Mouse (Mus musculus): ENCODE measurements around the gene Snx29.

Snx29 gene

DNA sequence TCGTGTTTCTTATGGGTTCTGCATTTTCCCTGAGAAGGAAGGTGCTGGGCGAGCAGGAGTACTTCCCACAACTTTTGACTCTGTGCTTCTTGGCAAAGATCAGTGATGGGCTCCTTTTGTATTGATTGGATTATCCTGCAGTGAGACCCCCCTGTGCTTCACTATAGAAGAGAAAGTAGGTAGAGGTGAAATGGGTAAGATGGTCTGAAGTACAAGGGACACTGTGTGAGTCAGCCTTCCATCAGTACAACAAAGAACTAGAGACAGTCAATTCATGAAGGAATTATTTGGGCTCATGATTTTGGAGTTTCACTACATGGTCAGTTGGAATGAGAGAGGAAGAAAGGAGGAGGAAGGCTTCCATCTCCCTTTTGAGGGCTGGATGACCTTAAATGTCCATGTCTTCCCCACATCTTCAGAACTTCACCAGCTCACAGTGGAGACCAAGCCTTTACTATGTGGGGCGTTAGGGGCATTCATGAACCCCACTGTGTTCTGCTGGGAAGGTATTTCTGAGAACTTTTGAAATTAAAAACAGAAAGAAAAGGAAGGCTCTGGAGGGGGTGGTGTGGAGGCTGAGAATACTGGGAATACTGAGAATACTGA is 363.1 kb downstream of the Snx29 start:
- DNase-seq (ENCODE audit: low spot score) = no peak

GRCm38 (mm10) chr16:11687836-11688235 is 365.1 kb downstream of the Snx29 start:
- no peak for DNase-seq (ENCODE audit: low spot score)

DNA sequence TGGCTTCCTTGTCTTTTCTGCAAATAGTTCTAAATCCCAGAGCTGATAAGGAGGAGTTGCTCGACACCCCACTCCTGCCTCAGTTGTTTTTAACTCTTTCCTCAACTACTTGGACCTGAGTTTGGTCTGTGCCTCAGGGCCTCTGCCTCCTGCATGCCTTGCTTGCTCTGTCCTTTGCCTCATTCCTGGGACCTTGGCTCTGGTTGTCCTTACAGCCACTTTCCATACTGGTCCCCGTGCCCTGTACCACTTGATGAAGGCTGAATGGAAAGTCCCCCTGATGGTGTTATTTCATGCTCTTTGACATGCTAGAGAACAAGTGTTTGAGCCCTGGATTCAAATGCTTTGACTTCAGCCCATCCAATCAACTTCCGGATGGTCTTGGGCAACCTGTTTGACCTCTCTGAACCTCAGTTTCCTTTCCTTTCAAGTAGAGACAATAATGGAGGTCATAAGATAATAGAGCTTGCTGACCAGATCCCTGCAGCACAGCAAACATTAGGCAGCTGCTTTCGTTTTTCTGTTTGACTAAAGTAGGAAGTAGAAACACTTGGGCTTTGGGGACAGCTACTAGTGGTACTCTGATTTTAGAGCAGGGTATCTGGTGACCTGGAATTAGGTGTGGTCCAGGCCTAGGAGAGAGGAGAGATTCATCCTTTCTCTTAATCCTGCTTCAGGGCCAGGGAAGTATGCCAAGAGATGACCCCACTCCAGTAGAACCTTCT is 365.7 kb downstream of the Snx29 start:
- no peak for DNase-seq (ENCODE audit: low spot score)

DNA sequence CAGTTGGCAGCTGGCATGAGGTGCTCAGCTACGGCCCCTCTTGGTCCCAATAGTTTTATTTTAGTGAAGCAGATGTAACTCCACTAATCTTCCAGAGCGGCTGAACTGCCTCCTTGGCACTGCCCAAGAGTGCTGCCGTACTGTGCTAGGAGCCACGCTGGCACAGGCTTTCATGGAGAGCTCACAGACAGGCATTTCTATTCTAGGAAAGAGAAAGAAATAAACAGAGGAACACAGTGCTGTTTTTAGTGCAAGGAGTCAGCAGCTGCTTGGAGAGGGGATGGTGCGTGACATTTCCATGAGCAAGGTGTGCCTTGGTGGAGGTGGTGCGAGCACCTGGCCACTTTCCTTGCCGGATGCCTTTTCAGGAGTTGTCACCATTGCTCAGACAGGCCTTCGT is 367.4 kb downstream of the Snx29 start:
- no peak for DNase-seq (ENCODE audit: low spot score)

DNA sequence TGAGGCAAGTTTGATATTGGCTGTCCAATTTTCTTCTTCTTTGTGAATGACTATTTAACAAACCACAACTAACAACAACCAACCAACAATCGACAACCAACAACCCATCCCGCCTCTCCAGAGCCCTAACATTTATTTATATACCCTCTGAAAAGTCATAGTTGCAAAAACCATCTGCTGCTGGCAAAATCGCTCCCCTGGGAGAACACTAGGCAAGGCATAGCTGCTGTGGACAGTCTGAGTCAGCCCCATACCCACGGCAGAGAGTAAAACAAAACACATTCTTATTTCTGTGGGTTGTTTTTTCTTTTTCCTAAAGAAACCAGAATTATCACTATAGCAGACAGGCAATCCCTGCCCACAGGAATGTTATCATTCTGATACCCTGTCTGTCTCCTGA is 368.0 kb downstream of the Snx29 start:
- no peak for DNase-seq (ENCODE audit: low spot score)

DNA sequence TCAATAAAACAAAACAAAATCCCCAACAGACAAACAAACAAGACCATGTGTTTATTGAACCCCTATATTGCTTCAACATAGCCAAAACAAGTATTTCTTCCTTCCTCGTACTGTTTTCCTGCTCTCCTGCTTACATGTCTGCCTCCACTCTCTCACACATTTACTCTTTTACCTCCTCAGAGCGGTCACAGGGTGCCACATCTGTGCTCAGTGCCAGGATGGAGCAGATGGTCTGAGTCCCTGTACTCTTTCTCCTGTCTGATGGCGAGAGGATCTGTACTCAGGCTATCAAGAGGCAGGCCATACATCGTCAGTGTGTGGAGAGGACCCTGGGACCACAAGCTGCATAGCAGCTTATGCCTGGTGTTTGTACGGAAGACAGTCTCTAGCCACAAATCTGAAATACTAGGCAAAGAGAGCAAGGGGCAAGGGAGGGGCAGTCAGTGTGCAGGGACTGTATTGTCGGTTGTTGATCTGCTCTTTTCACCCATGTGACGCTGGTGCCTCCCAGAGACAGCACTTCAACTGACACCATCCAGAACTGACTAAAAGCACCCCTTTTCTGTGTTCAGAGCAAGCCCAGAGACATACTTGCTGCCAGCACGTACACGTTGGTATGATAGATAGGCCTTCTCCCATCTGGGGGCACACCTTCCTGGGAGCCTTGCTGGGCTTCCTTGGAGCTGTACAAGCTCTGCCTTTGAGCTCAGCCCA is 368.9 kb downstream of the Snx29 start:
- no peak for DNase-seq (ENCODE audit: low spot score)

GRCm38 (mm10) chr16:11692744-11693143 is 370.0 kb downstream of the Snx29 start:
- no peak for DNase-seq (ENCODE audit: low spot score)

- DNase-seq (ENCODE audit: low spot score) = no peak
These were observed 371.7 kb downstream of the Snx29 start for GRCm38 (mm10) chr16:11694386-11694785.

- DNase-seq (ENCODE audit: low spot score) = no peak
These were observed 374.1 kb downstream of the Snx29 start for GRCm38 (mm10) chr16:11696767-11697166.

DNA sequence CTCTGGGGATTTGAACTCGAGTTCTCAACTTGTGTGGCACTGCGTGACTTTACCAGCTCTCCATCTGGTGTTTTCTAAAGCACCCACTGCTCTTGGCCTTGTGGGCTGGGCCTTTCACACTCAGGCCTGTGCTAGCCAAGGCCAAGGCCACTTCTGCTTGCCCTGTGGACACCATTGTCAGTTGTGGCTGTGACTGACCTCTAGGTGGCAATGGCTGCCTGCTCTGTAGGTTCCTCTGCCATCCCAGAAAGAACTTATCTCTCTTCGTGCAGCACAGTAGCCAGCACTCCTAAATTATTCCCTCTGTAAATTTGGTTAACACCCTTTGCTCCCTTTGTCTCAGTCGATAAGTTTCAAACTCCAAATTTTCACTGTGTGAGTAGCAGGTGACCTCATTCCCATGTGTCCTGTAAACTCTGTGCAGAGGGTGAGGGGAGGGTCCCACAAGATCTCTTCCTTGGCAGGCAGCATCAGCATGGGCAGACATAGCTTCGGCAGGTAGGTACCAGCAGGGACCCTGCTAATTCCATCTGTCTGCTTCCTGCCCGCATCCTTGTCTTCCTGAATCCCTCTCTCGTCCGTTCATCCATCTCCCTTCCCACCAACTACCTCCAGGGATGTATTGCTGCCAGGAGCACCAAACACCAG is 375.1 kb downstream of the Snx29 start:
- no peak for DNase-seq (ENCODE audit: low spot score)

DNA sequence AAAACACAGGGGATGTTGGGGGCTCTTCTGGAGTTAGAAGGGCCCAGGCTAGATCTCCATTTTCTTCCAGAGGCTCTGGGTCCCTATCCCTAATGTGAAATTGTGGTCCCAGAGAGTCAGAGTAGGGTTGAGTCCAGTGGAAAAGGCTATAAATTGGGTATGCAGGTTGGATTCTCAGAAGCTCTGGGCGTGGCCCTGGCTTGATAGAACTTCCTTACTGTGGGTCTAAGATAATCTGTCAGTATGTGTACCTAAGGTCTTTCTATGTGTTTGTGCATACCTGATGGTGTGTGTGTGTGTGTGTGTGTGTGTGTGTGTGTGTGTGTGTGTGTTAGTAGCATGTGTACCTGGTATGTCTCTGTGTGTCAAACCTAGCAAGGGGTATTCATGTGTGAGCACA is 378.9 kb downstream of the Snx29 start:
- no peak for DNase-seq (ENCODE audit: low spot score)

DNA sequence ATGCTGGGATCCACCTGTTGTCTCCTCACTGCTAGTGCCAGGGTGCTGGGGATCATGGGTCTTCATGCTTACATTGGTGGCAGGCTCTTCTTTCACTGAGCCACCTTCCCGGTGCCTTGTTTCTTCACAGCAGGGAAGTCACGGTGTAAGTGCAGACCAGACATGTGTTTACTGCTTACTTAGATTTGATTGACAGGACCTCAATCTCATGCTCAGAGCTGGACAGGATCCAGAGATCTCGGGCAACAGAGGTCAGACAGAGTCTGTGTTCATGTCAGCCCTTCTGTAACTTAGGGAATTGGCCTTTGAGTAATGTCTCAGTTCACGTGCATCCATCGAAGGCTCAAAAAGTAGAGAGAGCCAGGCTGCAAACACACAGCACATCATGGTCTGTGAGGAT is 381.4 kb downstream of the Snx29 start:
- no peak for DNase-seq (ENCODE audit: low spot score)

GRCm38 (mm10) chr16:11705456-11705855 is 382.7 kb downstream of the Snx29 start:
- no peak for DNase-seq (ENCODE audit: low spot score)

GRCm38 (mm10) chr16:11708097-11708496 is 385.4 kb downstream of the Snx29 start:
- no peak for DNase-seq (ENCODE audit: low spot score)

- DNase-seq (ENCODE audit: low spot score) = no peak
These were observed 386.7 kb downstream of the Snx29 start for GRCm38 (mm10) chr16:11709382-11709781.

GRCm38 (mm10) chr16:11709999-11710667 is 387.4 kb downstream of the Snx29 start:
- DNase-seq (ENCODE audit: low spot score) = no peak

DNA sequence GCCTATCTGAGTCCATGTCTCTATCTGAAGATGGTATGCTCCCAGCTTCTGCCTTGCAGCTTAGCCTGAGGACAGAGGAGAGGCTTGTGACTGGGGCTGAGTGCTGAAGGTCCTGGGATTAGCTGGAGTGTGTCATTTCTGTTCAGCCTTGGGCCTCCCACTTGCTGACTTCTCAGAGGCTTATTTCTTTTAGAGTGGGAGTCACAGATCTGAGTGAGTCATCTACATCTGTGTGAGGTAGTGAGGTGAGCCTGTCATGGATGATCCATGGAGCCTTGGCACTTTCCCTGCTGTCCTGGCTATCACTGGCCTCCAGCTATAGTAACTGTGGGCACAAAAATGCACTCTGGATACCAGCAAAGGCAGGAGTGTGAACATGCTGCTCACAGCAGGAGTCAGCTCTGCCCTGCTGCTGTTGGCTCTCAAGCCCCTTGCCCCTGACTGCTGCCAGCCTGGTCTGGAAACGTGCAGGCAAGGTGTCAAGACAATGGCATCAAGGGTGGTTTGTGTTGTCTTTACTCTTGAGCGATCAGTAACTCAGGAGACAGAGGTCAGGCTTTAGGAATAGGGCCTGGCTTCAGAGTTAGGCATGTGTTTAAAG is 390.7 kb downstream of the Snx29 start:
- DNase-seq (ENCODE audit: low spot score) = no peak

GRCm38 (mm10) chr16:11716932-11717331 is 394.2 kb downstream of the Snx29 start:
- no peak for DNase-seq (ENCODE audit: low spot score)

DNA sequence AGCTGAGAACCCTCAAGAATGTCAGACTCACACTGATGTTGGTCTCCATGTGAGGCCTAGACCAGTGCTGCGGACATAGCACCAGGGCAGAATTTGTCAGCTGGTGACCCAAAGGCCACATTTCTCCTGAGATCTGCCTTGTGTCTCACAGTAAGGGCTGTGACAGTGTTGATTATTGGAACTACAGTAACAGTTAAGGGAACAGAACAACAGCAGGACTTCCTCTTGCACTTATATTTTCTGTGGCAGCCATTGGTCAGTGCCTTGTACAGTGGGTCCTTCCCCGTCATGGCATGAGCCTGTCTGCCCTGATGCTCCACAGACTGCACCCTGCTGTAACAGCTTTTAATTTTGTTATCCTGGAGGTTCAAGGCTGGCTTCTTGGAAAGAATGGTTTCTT is 403.2 kb downstream of the Snx29 start:
- no peak for DNase-seq (ENCODE audit: low spot score)

DNA sequence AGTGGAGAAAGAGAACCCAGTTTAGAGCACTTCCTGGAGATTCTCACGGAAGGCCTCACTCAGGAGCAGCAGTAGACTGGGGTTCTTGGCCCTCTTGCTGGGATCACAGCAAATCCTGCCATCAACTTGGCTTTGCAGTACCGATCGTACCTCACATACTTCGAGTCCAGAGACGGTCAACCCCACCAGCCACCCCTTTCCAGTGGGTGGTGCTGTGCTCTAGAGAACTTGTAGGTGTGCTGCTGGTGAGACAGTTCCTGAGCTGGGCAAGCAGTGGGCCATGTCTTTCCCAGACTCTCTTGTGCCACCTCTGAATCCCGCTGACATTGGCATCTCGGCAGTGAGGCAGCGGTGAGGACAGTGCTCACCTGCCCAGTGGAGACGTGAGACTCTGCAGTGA is 404.6 kb downstream of the Snx29 start:
- no peak for DNase-seq (ENCODE audit: low spot score)

DNA sequence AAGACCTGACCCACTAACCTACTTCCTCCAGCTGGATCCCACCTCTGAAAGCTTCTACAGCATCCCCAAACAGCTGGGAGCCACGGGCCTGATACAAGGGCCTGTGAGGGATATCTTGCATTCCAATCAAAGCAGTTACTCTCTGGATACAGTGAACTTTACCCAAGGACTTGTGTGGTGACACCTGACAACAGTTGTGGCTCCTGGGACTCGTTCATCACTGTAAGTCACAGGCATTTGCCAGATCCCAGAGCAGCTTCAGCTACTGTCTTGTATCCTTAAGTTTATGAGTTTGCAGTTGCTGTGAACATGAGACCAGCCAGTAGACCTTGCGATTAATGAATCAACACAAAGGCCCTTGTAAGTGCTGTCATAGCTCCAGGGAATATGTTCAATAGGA is 405.4 kb downstream of the Snx29 start:
- no peak for DNase-seq (ENCODE audit: low spot score)

DNA sequence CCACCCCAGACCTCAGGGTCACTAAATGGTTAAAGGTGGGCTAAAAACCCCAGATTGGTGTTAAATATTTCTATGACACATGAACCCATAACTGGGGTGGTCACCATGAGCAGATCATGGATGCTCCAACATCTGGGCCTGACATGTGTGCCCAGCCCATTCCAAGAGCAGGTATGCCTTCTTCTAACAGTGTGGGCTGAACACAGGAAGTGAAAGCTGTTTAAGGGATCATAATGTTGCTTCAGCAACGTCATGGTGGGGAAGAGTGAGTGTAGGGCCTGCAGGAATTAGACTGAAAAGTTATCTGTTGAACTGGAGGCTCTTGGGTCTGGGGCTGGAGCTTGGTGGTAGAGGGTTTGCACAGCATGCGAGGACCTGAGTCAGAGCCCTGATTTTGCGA is 405.9 kb downstream of the Snx29 start:
- DNase-seq (ENCODE audit: low spot score) = no peak

All from ovary, postnatal 14 days (tissue).